Mouse (Mus musculus) heart, adult 2 months (tissue): ENCODE data around the gene Spdl1. TPM values are rescaled to one million over a fixed set of nuclear protein-coding genes. Genes with fewer than 3 reads are reported as not detected.

Experiments
- DNase-seq, 2 experiments: peaks; one replicate each; pipeline ENCODE4 v3.0.0; 2021
- H3K27ac ChIP-seq: fragments of 200-600 bp; 2 replicates; pipeline ENCODE4 v1.8.1; 2022
- H3K27me3 ChIP-seq: fragments of 200-500 bp; 2 replicates; pipeline ENCODE4 v1.6.1; 2012; ENCODE audit warnings: mild to moderate bottlenecking, low read length, inconsistent platforms, mixed read lengths; ENCODE audit not compliant: control insufficient read depth, insufficient read depth
- H3K36me3 ChIP-seq: fragments of 200-500 bp; 2 replicates; pipeline ENCODE4 v1.6.1; 2012; ENCODE audit warnings: low read length, inconsistent platforms; ENCODE audit not compliant: control insufficient read depth, insufficient read depth
- H3K4me1 ChIP-seq: fragments of 200-500 bp; 2 replicates; pipeline ENCODE4 v1.6.1; 2011; ENCODE audit warnings: low read length; ENCODE audit not compliant: control insufficient read depth, insufficient read depth
- H3K4me3 ChIP-seq: fragments of 200-600 bp; 2 replicates; pipeline ENCODE4 v1.8.1; 2022
- H3K79me2 ChIP-seq: fragments of 200-500 bp; replicated peaks from 2 replicates; pipeline ENCODE4 v1.6.1; 2012; ENCODE audit warnings: mild to moderate bottlenecking, inconsistent platforms, low read length, moderate library complexity, mixed read lengths; ENCODE audit not compliant: control insufficient read depth, insufficient read depth
- H3K9ac ChIP-seq: fragments of 200-500 bp; 2 replicates; pipeline ENCODE4 v1.6.1; 2012; ENCODE audit warnings: low read depth, mild to moderate bottlenecking, control low read depth, inconsistent platforms, low read length, mixed read lengths
- CTCF ChIP-seq: fragments of 200-600 bp; IDR thresholded peaks from 2 replicates; pipeline ENCODE4 v1.8.1; 2022; ENCODE audit warnings: antibody characterized with exemption, mild to moderate bottlenecking, moderate library complexity
- EP300 ChIP-seq: fragments of 200-500 bp; IDR thresholded peaks from 2 replicates; pipeline ENCODE4 v1.6.1; 2011; ENCODE audit warnings: low read depth, low read length, control low read depth; ENCODE audit not compliant: insufficient read depth
- POLR2A ChIP-seq: fragments of 200-500 bp; IDR thresholded peaks from 2 replicates; pipeline ENCODE4 v1.6.1; 2011; ENCODE audit warnings: mild to moderate bottlenecking, low read depth, low read length, control low read depth; ENCODE audit not compliant: insufficient read depth
- WGBS: fragments of 180-500 bp; shearing (Covaris S2); methylation state at CpG from one replicate; pipeline ENCODE4 v1.1.7; 2018; 5-methylcytosine and 5-hydroxymethylcytosine counted together
- intact Hi-C: fragments of 180-260 bp; cut with DNase I; formaldehyde crosslinking; loops from one replicate; pipeline ENCODE4 v1.15.1; 2025
- polyA plus RNA-seq: library from polyadenylated mRNA; depleted of rRNA; stranded (reverse); fragments of >200 nt; gene quantifications from 2 replicates; pipeline ENCODE4 v1.2.3, GENCODE M21; 2012
- total RNA-seq, 2 experiments: library from RNA; stranded (reverse); gene quantifications; 2 replicates each; pipeline ENCODE4 v1.2.3; 2021

Spdl1 gene
- total and polyA plus RNA-seq, 3 experiments: 0.08 to 0.29 (median 0.16) TPM

DNA sequence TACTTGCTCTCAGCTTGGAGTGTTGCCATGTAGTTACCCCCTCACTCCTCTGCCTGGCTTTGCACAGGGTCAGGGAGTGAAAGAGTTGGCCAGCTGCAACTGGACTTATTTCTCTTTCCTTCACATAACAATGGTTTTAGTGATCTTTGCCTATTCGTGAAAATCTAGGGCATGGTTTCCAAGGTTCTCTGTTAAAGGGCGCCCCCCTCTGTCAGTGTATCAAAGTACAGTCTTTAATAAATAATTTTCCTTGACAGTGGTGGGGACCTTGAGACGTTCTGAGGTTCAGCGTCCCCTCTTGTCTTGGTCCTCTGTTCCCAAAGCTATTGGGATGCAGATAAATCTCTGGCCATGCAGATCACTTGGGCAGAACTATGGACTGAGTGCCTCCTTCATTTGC is 37.3 kb downstream of the Spdl1 start:
- Histone ChIP-seq H3K27ac (no peak overlapping the region), H3K36me3 (no peaks in the 10 kb centered on the region), H3K4me3 (no peak overlapping the region), H3K27me3 (no peaks in the 10 kb centered on the region), H3K9ac (no peak overlapping the region), H3K79me2 (no peaks in the 10 kb centered on the region), H3K4me1 (no peaks in the 10 kb centered on the region)
- 20% methylated on average over 4 of the region's 4 CpGs for WGBS
- DNase-seq: no peak
- intact Hi-C loops: no loop called here
- TF ChIP-seq POLR2A: no peak
- no peak for TF ChIP-seq EP300
- TF ChIP-seq CTCF: peak; percentile 50

GRCm38 (mm10) chr11:34791872-34792271 is 41.6 kb downstream of the Spdl1 start:
- Histone ChIP-seq H3K4me1 (no peaks in the 10 kb centered on the region), H3K36me3 (no peaks in the 10 kb centered on the region), H3K27me3 (no peaks in the 10 kb centered on the region), H3K9ac (no peak overlapping the region), H3K27ac (no peak overlapping the region), H3K79me2 (no peaks in the 10 kb centered on the region), H3K4me3 (no peak overlapping the region)
- intact Hi-C loops: no loop called here
- no peak for DNase-seq
- TF ChIP-seq CTCF: no peak
- no peak for TF ChIP-seq EP300
- no peak for TF ChIP-seq POLR2A
- WGBS: 47% methylated on average over 8 of the region's 8 CpGs

GRCm38 (mm10) chr11:34784864-34785263 is 48.6 kb downstream of the Spdl1 start:
- Histone ChIP-seq H3K4me1 (no peaks in the 10 kb centered on the region), H3K27me3 (no peaks in the 10 kb centered on the region), H3K27ac (no peak overlapping the region), H3K4me3 (no peak overlapping the region), H3K79me2 (no peaks in the 10 kb centered on the region), H3K36me3 (no peaks in the 10 kb centered on the region), H3K9ac (no peak overlapping the region)
- TF ChIP-seq POLR2A: no peak
- no peak for TF ChIP-seq EP300
- TF ChIP-seq CTCF: no peak
- no peak for DNase-seq
- intact Hi-C loops: no loop called here

DNA sequence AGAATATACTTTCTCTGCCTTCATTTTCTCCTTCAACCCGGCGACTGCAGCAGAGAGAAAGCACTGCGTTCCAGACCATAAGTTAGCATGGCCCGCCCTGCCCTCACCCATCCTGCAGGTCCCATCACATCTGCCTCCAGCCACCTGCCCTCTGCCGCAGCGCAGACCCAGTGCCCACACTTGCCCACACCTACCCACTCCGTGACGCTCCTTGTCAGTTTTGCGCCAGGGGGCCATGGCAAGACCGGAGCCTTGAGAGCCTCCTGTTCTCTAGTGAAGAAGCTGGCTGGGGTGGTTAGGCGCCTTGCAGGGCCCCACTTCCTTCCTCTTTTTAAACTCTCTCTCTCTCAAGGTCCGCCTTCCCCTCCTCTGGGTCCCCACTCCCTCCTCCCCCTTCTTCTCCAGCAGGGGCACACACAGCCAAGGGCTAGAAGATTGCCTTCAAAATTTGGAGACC is 49.8 kb downstream of the Spdl1 start, which contains the start of gene Dock2:
Gene Dock2, minus strand, starts transcription at position 306 of the 457 bp plus-strand sequence.
- peak; percentile 40 to 64 for DNase-seq
- intact Hi-C loops: no loop called here
- no peaks in the 10 kb centered on the region for H3K4me1 ChIP-seq
- TF ChIP-seq CTCF (no peak), POLR2A (no peak), EP300 (no peak)
- H3K27me3 ChIP-seq: no peaks in the 10 kb centered on the region
- 64% methylated on average over 12 of the region's 12 CpGs for WGBS
- no peaks in the 10 kb centered on the region for H3K79me2 ChIP-seq
- H3K36me3 ChIP-seq: no peaks in the 10 kb centered on the region
- H3K9ac ChIP-seq: no peak within 1 kb of the TSS
- H3K27ac ChIP-seq: no peak within 1 kb of the TSS
- no peak within 1 kb of the TSS; the same call in 1 of the 2 replicates for H3K4me3 ChIP-seq

DNA sequence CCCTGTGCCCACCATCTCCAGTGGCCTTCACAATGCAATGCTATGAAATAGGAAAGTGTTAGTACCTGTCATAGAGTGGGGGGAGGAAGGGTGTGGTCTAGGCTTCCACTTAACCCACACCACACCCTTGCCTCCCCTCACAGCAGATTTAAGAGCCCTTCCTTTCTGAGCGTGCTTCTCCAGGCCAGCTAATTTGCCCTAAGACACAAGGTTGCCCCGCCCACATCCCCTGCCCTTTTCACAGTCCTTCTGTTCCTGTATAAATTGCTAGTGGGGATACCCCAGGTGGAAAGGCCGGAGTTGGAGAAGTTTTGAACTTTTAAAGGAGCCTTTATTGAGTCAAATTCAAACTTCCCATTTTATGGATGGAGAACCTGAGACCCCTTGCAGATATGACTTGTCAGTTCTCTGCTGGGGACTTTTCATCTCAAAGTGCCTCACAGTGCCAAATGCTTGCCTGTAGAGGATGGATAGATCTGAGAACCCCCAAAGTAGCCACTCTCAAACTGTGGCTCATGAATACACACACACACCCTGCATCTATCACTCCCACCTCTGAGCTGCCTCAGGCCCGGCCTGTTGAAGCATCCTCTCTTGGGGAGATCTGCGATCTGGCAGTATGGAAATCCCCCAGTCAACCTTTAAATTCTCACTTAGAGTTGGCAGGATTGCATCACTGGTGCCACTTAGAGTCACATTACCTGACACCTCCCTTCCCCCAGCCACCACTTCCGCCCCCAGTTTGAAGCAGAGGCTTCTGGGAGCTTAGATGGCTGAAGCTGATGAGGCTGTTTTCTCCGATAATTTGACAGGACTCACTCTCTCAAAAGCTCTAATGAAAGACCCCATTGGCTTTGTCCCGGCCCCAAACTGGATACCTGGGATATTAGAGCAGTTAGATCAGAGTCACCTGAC is 50.7 kb downstream of the Spdl1 start:
- intact Hi-C loops: no loop called here
- Histone ChIP-seq H3K36me3 (no peaks in the 10 kb centered on the region), H3K79me2 (no peaks in the 10 kb centered on the region), H3K9ac (no peak overlapping the region), H3K4me1 (no peaks in the 10 kb centered on the region), H3K27ac (no peak overlapping the region), H3K4me3 (no peak overlapping the region; the same call in 1 of the 2 replicates), H3K27me3 (no peaks in the 10 kb centered on the region)
- WGBS: 61% methylated on average over 8 of the region's 8 CpGs
- no peak for TF ChIP-seq CTCF
- TF ChIP-seq POLR2A: no peak
- no peak for TF ChIP-seq EP300
- DNase-seq: peak in 1 of 2 experiments; percentile 65

GRCm38 (mm10) chr11:34780786-34781185 is 52.7 kb downstream of the Spdl1 start:
- Histone ChIP-seq H3K27me3 (no peaks in the 10 kb centered on the region), H3K9ac (no peak overlapping the region), H3K36me3 (no peaks in the 10 kb centered on the region), H3K4me1 (no peaks in the 10 kb centered on the region), H3K79me2 (no peaks in the 10 kb centered on the region), H3K27ac (no peak overlapping the region), H3K4me3 (no peak overlapping the region)
- DNase-seq: no peak
- intact Hi-C loops: no loop called here
- 72% methylated on average over 2 of the region's 2 CpGs for WGBS
- no peak for TF ChIP-seq EP300
- TF ChIP-seq CTCF: no peak
- no peak for TF ChIP-seq POLR2A
